Mouse (Mus musculus) urinary bladder, postnatal 0 days (tissue): Measurements from ENCODE around the gene Nop9. TPM values are rescaled to one million over a fixed set of nuclear protein-coding genes. Genes with fewer than 3 reads are reported as not detected.

ENCODE experiments used
- polyA plus RNA-seq: library from polyadenylated mRNA; unstranded; fragments of >200 nt; fragmentation: Nextera tagmentation; extraction: Ambion mirVana; gene quantifications from 2 replicates; pipeline ENCODE4 v1.2.1, GENCODE M21; 2015

Gene Nop9
- 18.6 TPM in 2 replicates for polyA plus RNA-seq

GRCm38 (mm10) chr14:55745180-55745860, at the start of gene Nop9, which contains the start of gene Dhrs1:
TSS of gene Nop9 (plus strand) at chr14:55745693.
TSS of gene Dhrs1 (minus strand) at chr14:55745690.

GRCm38 (mm10) chr14:55713729-55714122, 31.8 kb upstream of the Nop9 start, which contains the start of gene Tgm1:
TSS of gene Tgm1 (minus strand) at chr14:55713926.

GRCm38 (mm10) chr14:55721700-55722437, 23.6 kb upstream of the Nop9 start, which contains the start of gene Rabggta:
TSS of gene Rabggta (minus strand) at chr14:55722263.

DNA sequence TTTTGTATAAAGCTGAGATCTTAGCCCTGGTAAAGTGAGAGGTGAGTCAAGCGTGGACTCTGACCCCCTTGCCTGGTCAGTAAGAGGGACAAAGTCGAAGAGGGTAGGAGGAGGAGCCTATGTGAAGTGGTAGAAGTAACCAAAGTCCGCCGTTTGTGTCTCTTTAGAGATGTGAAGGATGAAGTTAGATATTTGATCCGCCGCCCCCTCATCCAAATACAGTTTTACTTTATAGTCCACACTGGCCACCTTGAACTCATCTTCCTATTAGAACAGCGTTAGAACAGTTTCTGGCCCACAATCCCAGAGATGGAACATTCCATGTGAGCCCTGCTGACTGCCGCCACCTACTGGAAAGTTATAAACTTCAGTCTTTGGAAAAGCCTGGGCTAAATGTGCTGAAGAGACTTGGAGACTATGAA, 12.9 kb downstream of the Nop9 start, which contains the start of gene Cideb:
Gene Cideb (minus strand): TSS at position 96 of the 422 bp plus-strand sequence.

GRCm38 (mm10) chr14:55761163-55761562, 15.7 kb downstream of the Nop9 start, which contains the start of gene Ltb4r2:
TSS of gene Ltb4r2 (plus strand) at chr14:55761428.

DNA sequence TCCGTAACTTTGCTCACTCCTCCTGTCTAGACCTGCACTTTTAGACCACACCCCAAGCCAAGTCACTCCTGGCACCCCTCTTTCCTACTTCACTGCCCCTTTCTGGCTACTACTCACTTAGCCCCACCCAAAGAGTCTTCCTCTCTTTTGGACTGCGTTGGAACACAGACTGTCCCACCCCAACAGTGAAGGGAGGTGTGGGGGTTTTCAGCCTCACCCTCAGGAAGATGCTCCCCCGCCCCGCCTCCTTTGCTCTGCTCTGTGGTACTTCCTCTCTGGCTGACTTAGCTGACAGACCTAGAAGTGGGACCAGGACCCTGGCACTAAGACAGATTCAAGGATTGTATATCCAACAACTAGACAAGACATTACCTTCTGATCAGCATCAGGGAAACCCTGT, 20.2 kb downstream of the Nop9 start, which contains the start of gene Ltb4r1:
Gene Ltb4r1 (plus strand): TSS at position 267 of the 400 bp plus-strand sequence.

DNA sequence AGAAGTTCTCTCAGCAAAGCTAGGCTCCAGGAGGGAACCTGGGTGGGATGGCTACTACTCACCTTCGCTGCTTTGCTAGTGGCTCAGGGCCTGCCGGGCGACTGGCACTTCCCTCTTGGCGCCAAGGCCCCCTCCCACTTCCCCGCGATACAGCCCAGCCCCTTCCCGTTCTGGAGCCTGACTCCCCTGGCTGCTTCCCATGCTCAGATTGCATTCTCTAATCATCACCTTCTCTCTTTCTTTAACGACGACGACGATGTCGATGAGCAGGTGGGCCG, 38.4 kb downstream of the Nop9 start, which contains the start of gene Adcy4:
Gene Adcy4 (minus strand): TSS at position 138 of the 278 bp plus-strand sequence.

GRCm38 (mm10) chr14:55788256-55789050, 43.0 kb downstream of the Nop9 start, which contains the start of gene Ripk3:
TSS of gene Ripk3 (minus strand) at chr14:55788865.

Other genes starting within 250 kb of the Nop9 start
- gene Cpne6, start 235.2 kb upstream of the Nop9 start, polyA plus RNA-seq: 1.8 and 1.9 TPM in 2 replicates
- not detected in 2 replicates for gene Nrl, start 220.7 kb upstream of the Nop9 start, polyA plus RNA-seq
- gene Pck2, start 205.4 kb upstream of the Nop9 start, polyA plus RNA-seq: 41.2 and 47.1 TPM in 2 replicates
- 55.6 and 63.3 TPM in 2 replicates for gene Dcaf11, start 185.7 kb upstream of the Nop9 start, polyA plus RNA-seq
- 0.51 and 1.1 TPM in 2 replicates for gene A730061H03Rik, start 185.3 kb upstream of the Nop9 start, polyA plus RNA-seq
- 0.26 TPM in 1 of 2 replicates, not detected in the other for gene Fitm1, start 170.1 kb upstream of the Nop9 start, polyA plus RNA-seq
- 104 and 112 TPM in 2 replicates for gene Psme1, start 167.6 kb upstream of the Nop9 start, polyA plus RNA-seq
- 6.7 and 6.8 TPM in 2 replicates for gene Emc9, start 160.4 kb upstream of the Nop9 start, polyA plus RNA-seq
- gene Psme2, start 154.6 kb upstream of the Nop9 start, polyA plus RNA-seq: 218 and 249 TPM in 2 replicates
- gene Rnf31, start 154.0 kb upstream of the Nop9 start, polyA plus RNA-seq: 11.0 and 13.6 TPM in 2 replicates
- gene Irf9, start 142.1 kb upstream of the Nop9 start, polyA plus RNA-seq: 17.2 and 21.2 TPM in 2 replicates
- gene Rec8, start 127.7 kb upstream of the Nop9 start, polyA plus RNA-seq: 1.3 and 1.9 TPM in 2 replicates
- gene Ipo4, start 109.7 kb upstream of the Nop9 start, polyA plus RNA-seq: 60.2 and 63.0 TPM in 2 replicates
- 0.56 and 1.4 TPM in 2 replicates for gene Gm49378, start 107.8 kb upstream of the Nop9 start, polyA plus RNA-seq
- gene Tm9sf1, start 101.9 kb upstream of the Nop9 start, polyA plus RNA-seq: 68.6 and 69.9 TPM in 2 replicates
- 0.26 and 0.35 TPM in 2 replicates for gene Tssk4, start 95.5 kb upstream of the Nop9 start, polyA plus RNA-seq
- 35.8 and 39.5 TPM in 2 replicates for gene Mdp1, start 85.2 kb upstream of the Nop9 start, polyA plus RNA-seq
- 32.0 and 33.0 TPM in 2 replicates for gene Gmpr2, start 73.8 kb upstream of the Nop9 start, polyA plus RNA-seq
- 388 and 415 TPM in 2 replicates for gene Nedd8, start 73.6 kb upstream of the Nop9 start, polyA plus RNA-seq
- 13.9 and 15.5 TPM in 2 replicates for gene Tinf2, start 63.9 kb upstream of the Nop9 start, polyA plus RNA-seq
- gene Tgm1, start 31.8 kb upstream of the Nop9 start, polyA plus RNA-seq: 7.4 and 9.2 TPM in 2 replicates
- gene Rabggta, start 23.4 kb upstream of the Nop9 start, polyA plus RNA-seq: 17.3 and 20.5 TPM in 2 replicates
- gene Dhrs1, start within 50 bp of the Nop9 start, polyA plus RNA-seq: 60.6 and 62.9 TPM in 2 replicates
- gene Cideb, start 12.8 kb downstream of the Nop9 start, polyA plus RNA-seq: 0.13 and 0.18 TPM in 2 replicates
- 0.29 and 0.39 TPM in 2 replicates for gene Ltb4r2, start 15.7 kb downstream of the Nop9 start, polyA plus RNA-seq
- 0.76 and 6.9 TPM in 2 replicates for gene Ltb4r1, start 20.3 kb downstream of the Nop9 start, polyA plus RNA-seq
- gene Adcy4, start 38.4 kb downstream of the Nop9 start, polyA plus RNA-seq: 2.3 and 2.7 TPM in 2 replicates
- gene Ripk3, start 43.2 kb downstream of the Nop9 start, polyA plus RNA-seq: 19.1 and 19.2 TPM in 2 replicates
- gene Nfatc4, start 77.5 kb downstream of the Nop9 start, polyA plus RNA-seq: 22.3 and 22.5 TPM in 2 replicates
- 6.4 and 7.6 TPM in 2 replicates for gene Nynrin, start 108.3 kb downstream of the Nop9 start, polyA plus RNA-seq
- gene Cbln3, start 138.7 kb downstream of the Nop9 start, polyA plus RNA-seq: 0.18 and 0.21 TPM in 2 replicates
- gene Khnyn, start 139.3 kb downstream of the Nop9 start, polyA plus RNA-seq: 8.4 and 9.2 TPM in 2 replicates
- 43.8 and 50.4 TPM in 2 replicates for gene Sdr39u1, start 154.6 kb downstream of the Nop9 start, polyA plus RNA-seq
- gene Cma1, start 199.0 kb downstream of the Nop9 start, polyA plus RNA-seq: 35.6 and 71.0 TPM in 2 replicates
- 0.19 and 0.20 TPM in 2 replicates for gene Cma2, start 205.3 kb downstream of the Nop9 start, polyA plus RNA-seq